Mouse (Mus musculus) layer of hippocampus, postnatal 36 days (tissue): Measurements from ENCODE around the gene Hoxd8. TPM values are rescaled to one million over a fixed set of nuclear protein-coding genes. Genes with fewer than 3 reads are reported as not detected.

Experiments used
- DNase-seq, 2 experiments: peaks; one replicate each; pipeline ENCODE4 v3.0.0; 2022
- total RNA-seq, 2 experiments: library from RNA; stranded (reverse); gene quantifications; 2 replicates each; pipeline ENCODE4 v1.2.3; 2021

Hoxd8 gene
- total RNA-seq, 2 experiments from 2014 or later: not detected

- DNase-seq: no peak
These were observed 33.7 kb upstream of the Hoxd8 start for GRCm38 (mm10) chr2:74670632-74671188.

- no peak for DNase-seq
These were observed 32.6 kb upstream of the Hoxd8 start for GRCm38 (mm10) chr2:74671847-74672246.

GRCm38 (mm10) chr2:74672481-74673362 is 31.7 kb upstream of the Hoxd8 start:
- DNase-seq: no peak

GRCm38 (mm10) chr2:74673835-74674425 is 30.5 kb upstream of the Hoxd8 start:
- no peak for DNase-seq

GRCm38 (mm10) chr2:74674881-74675665 is 29.3 kb upstream of the Hoxd8 start, which contains the start of gene Hoxd12:
TSS of gene Hoxd12 (plus strand) at chr2:74675013.
- DNase-seq: no peak

- no peak for DNase-seq
These were observed 28.6 kb upstream of the Hoxd8 start for GRCm38 (mm10) chr2:74675666-74676282.

- DNase-seq: no peak
These were observed 27.9 kb upstream of the Hoxd8 start for GRCm38 (mm10) chr2:74676376-74677052.

- DNase-seq: no peak
These were observed 27.3 kb upstream of the Hoxd8 start for GRCm38 (mm10) chr2:74677106-74677505.

- DNase-seq: no peak
These were observed 25.4 kb upstream of the Hoxd8 start, which contains the start of gene Hoxd11 for GRCm38 (mm10) chr2:74678891-74679595. TSS of gene Hoxd11 (plus strand) at chr2:74679557.

GRCm38 (mm10) chr2:74679596-74679971 is 24.8 kb upstream of the Hoxd8 start:
- DNase-seq: no peak

- DNase-seq: no peak
These were observed 24.4 kb upstream of the Hoxd8 start for GRCm38 (mm10) chr2:74679980-74680379.

GRCm38 (mm10) chr2:74680561-74681398 is 23.6 kb upstream of the Hoxd8 start:
- no peak for DNase-seq

GRCm38 (mm10) chr2:74681594-74682531 is 22.6 kb upstream of the Hoxd8 start:
- no peak for DNase-seq

- no peak for DNase-seq
These were observed 21.6 kb upstream of the Hoxd8 start for GRCm38 (mm10) chr2:74682796-74683195.

- no peak for DNase-seq
These were observed 20.9 kb upstream of the Hoxd8 start for GRCm38 (mm10) chr2:74683471-74683951.

GRCm38 (mm10) chr2:74684106-74684505 is 20.3 kb upstream of the Hoxd8 start:
- no peak for DNase-seq

- no peak for DNase-seq
These were observed 19.3 kb upstream of the Hoxd8 start for GRCm38 (mm10) chr2:74685059-74685603.

- DNase-seq: no peak
These were observed 18.0 kb upstream of the Hoxd8 start for GRCm38 (mm10) chr2:74686301-74686987.
